Mouse (Mus musculus): ENCODE data around the gene Akirin1.

The Akirin1 gene

DNA sequence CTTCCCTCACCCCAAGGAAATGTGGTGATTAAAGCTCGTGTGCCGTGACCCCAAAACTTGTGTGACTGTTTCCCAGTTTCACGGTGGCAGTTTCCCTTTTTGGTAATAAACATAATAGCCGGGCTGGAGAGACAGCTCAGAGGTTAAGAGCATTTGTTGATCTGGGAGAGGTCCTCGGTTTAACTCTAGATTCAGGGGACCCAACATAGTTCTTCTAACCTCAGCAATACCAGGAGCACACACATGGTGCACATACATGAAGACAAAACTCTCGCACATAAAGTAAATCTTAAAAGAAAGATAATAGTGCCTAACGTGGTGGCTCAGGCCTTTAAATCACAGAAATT, 31.7 kb downstream of the Akirin1 start:
- no peak for DNase-seq (ENCODE audit: low spot score in 2 of 2)

DNA sequence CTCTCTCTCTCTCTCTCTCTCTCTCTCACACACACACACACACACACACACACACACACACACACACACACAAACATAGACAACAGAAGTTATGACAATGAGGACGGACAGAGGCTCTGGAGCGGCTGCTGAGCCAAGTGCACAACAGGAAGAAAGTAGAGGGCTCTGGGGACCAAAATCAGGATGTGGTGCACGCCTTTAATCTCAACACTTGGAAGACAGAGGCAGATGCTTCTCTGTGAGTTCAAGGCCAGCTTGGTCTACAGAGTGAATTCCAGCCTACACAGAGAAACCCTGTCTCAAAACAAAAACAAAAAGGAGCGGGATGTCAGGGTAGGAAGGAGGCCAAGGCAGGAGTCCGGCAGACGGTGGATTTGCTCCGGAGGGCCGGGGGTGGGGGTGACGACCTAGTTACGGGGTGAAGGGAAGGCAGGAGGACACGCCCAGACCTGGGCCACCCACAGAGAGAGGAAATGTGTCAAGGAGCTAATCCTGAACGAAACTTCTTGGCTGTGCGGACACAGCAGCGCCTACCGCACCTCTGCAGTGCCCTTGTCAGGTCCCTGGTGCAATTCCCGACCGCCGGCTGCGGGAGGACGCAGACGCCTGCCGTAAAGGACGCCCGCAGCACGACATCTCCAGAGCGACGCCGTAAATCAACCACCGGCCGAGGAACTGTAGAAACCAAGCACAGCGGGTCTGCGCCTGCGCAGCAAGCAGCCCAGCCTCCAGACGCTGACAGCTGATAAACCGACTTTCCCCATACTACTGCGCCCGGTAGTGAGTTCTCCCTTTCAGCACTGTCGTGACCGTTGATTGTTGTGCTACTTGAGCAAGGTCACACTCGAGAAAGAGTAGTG, 32.3 kb downstream of the Akirin1 start, which contains the start of gene Ndufs5:
Gene Ndufs5 (minus strand): TSS at position 629 of the 860 bp plus-strand sequence.
- DNase-seq (ENCODE audit: low spot score in 2 of 2) = peak; percentile 95 to 97

DNA sequence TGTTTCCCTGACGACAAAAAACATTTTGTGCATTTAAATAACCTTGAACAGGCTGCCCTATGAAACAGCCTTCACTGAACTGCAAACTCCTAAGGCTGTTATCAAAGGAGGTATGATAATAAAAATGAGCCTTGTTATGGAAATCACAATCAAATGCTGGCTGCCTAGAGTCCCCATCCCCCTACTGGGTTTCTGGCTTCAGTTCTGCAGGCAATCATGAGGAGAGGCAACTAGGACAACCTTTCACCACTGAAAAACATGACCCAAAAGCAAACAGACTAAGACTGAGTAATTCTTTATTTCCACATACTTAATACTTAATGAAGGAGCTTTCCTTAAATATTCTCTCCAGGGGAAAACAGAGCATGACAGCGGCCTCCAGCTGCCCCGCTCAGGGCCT, 37.7 kb downstream of the Akirin1 start:
- DNase-seq (ENCODE audit: low spot score in 2 of 2) = no peak

DNA sequence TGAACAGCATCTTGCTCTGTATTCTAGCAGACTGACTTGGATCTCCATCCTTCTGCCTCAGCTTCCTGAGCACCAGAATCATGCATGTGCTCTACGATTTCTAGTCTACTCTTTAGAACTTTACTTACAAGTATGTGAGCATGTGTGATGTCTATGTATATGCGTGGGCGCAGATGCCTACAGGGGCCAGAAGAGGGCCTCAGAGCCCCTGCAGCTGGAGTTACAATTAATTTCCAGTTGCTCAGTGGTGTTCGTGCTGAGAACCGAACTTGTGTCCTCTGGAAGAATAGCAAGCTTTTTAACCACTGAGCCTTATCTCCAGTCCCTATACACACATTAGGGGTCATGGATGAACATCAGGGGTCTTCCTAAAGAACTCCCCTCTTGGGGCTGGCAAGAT, 42.8 kb downstream of the Akirin1 start:
- DNase-seq (ENCODE audit: low spot score in 2 of 2) = no peak

DNA sequence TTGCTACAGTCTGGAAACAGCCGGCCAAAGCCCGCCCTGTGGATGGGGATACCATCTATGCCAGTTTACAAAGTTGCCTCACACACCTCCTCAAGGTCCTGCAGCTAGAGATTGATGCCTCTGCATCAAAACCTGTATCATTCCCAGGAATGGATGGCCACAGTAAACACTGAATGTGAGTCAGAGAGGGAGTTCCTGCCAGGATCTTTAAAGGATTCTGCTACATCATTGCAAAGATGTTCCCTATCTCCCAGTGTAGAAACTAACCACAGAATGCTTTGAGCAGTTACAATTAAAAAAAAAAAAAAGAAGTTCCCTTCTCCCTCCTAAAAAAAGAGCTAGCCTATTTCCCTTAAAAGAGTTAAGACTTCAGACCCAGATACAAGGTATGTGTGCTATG, 44.8 kb downstream of the Akirin1 start:
- no peak for DNase-seq (ENCODE audit: low spot score in 2 of 2)

DNA sequence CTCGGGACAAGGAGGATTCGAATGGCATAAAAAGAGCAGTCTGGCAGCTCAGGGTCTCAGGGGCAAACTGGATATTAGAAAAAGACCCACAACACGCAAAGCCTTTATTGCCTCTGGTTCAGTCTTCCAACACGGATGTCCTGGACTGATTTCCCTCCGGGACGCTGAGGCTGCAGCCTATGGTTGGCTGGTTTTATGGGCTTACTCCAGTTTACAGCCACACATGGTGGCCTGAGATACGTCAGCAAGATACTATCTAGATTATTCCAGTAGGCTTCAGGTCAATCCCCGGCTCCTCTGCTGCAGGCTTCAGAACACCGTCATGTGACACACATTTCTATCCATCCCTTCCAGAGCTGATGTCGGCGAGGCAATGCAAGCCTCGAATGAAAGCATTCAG, 56.8 kb downstream of the Akirin1 start:
- DNase-seq (ENCODE audit: low spot score in 2 of 2) = no peak

DNA sequence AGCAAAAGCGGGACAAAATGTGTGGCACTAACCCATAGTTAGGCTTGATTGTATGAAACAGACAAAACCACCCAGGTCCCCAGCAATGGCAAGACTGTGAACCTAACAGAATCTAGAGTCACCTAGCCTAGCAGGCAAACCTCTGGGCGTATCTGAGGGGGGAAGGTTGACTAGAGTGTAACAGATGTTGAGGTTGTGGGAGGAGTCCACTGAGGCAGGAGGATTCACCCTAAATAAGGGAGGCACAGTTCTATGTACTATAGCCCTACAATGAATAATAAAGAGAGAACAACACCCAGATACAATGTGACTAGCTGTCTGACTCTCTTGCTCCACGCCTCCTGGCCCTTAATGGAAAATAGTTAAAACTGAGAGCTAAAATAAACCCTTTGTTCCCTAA, 58.1 kb downstream of the Akirin1 start:
- DNase-seq (ENCODE audit: low spot score in 2 of 2) = no peak

DNA sequence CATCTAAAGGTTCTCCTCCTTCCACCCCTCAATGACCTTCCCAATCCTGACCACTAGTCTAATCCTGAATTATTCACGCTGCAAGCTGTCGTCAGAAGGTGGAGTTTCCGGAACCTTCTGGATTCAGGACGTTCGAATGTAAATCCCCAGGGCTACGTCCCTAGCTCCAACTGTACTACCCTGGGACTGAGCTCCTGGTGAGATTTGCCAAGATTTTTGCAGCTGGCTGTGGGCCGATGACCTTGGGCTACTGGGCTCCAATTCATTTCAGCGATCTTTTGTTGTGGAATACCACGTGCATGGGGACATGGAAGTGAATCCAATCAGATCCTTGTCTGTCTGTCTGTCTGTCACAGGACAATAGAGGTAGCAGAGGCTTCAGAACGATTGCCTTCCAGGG, 59.8 kb downstream of the Akirin1 start:
- no peak for DNase-seq (ENCODE audit: low spot score in 2 of 2)

DNA sequence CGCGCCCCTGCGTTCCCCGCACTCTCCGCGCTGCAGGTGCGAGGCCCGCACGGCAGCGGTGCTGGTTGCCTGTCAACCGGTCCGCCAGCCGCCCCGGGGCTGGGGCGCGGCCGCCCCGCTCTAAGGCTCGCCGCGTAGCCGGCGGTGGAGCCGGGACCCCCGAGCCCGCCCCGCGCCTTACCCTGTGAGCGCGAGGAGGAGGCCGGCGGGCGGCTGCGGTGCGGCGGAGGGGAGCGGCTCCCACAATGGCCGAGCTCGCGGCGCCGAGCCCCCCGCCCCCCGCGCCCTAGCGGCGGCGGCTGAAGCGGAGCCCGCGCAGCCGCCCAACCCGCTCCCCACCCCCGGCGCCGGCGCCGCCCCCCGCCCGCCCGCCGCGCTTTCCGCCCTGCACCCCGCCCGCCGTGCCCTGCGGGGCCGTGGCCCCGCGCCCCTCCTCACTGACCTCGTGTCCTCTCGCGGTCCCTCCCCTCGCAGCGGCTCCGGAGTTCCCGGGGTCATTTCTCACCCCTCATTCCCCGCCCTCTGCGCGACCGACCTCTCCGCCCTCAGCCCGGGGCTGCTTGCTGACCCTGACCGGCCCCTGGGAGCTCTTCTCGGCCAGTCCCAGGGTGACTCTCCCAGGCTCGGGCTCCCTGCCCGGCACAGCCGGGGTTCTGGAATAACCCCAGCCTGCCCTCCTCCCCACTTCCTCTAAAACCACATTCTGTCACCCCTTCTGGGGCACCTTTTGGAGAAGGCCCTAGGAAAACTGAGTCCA, 62.9 kb downstream of the Akirin1 start:
- DNase-seq (ENCODE audit: low spot score in 2 of 2) = peak in 1 of 2 experiments; percentile 37

DNA sequence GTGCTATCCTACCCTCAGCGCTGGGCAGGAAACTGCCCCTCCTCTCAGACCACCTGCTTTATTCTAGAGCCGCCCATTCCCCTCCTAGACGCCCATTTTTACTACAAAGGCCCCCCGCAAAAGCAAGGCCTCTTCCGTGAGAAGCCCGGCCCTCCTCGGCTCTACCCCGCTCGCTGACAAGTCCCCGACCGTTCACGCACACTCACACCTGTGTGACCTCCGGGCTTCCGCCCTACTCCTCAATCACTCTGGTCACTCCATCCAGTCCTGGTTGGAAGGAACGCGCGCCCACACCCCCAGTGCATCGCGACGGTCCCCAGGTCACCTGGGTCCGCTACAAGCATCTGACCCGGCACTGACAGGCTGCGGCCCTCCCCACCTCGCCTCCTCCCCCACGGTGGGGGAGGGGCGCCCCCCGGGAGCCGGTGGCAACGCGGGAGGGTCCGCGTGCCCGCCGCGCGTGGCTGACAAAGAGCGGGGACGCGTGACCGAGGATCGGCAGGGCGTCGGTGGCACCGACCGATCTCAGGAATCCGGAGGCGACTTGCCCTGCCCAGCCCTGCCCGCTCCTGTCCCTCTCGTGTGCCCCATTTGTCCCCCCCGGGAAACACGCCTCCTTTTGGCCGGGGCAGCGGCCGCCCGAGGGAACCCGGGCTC, 63.6 kb downstream of the Akirin1 start:
- peak in 1 of 2 experiments; percentile 40 for DNase-seq (ENCODE audit: low spot score in 2 of 2)

DNA sequence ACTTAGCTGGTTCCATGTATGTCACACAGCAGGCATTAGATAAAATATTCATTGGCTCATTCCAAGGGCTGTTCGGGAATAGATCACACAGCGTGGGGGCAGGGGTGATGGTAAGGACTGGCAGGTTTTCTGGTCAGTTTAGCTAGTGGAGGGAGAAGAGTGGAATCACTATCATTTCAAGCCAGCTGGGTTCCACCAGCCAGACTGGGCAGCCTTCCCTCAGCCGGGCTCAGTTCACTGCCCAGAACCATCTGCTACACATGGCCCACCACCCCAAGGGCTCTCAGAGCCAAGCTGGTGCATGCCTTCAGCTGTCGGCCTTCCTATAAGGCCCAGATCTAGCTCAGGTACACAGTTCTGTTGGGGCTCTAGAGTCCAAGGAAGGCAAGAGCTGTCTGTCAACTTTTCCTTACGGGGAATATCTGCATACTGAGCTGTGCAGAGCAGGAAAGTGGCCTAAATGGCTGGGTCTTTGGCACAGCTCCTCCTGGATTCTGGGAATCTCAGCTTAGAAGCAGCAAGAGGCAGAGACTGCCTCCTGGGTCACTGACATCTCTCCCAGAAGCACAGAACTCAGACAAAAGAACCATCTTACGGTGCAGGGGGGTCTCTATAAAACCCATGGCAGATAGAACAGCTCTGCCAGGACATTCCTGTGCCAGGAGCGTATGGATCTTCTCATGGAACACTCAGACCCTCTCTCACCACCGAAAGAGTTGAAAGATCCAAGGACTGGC, 64.5 kb downstream of the Akirin1 start:
- peak in 1 of 2 experiments; percentile 26 for DNase-seq (ENCODE audit: low spot score in 2 of 2)

DNA sequence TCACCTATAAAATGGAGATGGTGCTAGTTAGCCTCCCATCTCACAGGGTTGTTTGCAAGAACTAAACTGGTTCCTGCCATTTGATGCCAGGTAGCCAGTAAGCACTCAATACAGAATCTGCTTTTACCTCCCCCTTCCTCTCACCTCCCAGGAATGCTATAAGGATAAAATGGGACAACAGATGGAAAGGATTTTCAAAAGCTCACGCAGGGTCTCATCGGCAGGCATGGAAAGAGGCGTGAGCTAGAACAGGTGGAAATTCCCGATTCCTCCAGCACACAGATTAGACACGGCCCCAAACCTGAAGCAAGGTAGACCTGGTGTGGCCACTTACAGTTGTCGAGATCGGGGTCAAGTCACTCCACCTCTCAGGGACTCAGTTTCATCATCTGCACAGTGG, 65.1 kb downstream of the Akirin1 start:
- DNase-seq (ENCODE audit: low spot score in 2 of 2) = no peak
